Mouse (Mus musculus): ENCODE measurements around the gene Ky.

DNA sequence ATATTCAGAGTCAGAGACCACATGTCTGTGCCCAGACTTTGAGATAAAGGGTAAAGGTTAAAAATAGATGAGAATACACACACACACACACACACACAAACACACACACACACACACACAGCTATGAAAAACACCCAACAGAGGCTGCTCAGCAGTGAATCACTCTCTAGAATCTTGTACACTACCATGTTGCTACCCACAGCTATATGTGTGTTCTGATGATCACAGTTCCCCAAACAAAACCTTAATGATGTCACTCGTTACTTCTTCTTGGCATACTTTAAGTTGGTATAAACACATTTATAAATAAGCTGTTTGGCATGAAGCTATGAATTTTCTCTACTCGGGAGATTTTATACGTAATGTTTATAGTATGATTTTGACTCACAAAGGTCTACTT is 40.5 kb upstream of the Ky start:
- no peak for TF ChIP-seq POLR2A (IDR thresholded peaks at IDR 0.05; ENCODE audit: low read depth, low read length)
- no peak for TF ChIP-seq TBP (conservative IDR thresholded peaks at IDR 0.05; ENCODE audit: low read depth, low read length)
- no peak for TF ChIP-seq UBTF (IDR thresholded peaks at IDR 0.05; ENCODE audit: low read depth, low read length)
- no peak for TF ChIP-seq CTCF (conservative IDR thresholded peaks at IDR 0.05 in 1 of 2, IDR thresholded peaks at IDR 0.05 in 1 of 2; ENCODE audit: low read depth in 2 of 2, low read length in 2 of 2)
- TF ChIP-seq ZKSCAN1 (IDR thresholded peaks at IDR 0.05; ENCODE audit: borderline replicate concordance, low read depth, low read length): no peak
- TF ChIP-seq EP300 (IDR thresholded peaks at IDR 0.05; ENCODE audit: low read length): no peak
- no peak for TF ChIP-seq GABPA (IDR thresholded peaks at IDR 0.05; ENCODE audit: insufficient replicate concordance, low read depth, low read length)

Measured in CH12.LX (cell line).